Mouse (Mus musculus): Measurements from ENCODE around the gene Otx2. TPM values are rescaled to one million over a fixed set of nuclear protein-coding genes. Genes with fewer than 3 reads are reported as not detected.

Gene Otx2
- polyA plus RNA-seq, 1 experiment = not detected

- H3K27me3 ChIP-seq (ENCODE audit: control insufficient read depth, insufficient read depth, low read length) = peaks cover 12% of the 10 kb centered on the region; the same call in 1 of the 2 replicates
- WGBS = 61% methylated on average over 4 of the region's 4 CpGs
- H3K4me1 ChIP-seq (ENCODE audit: control insufficient read depth, insufficient read depth, insufficient read length) = no peaks in the 10 kb centered on the region
- DNase-seq (ENCODE audit: low read depth in 1 of 2, low spot score in 2 of 2) = no peak
- H3K4me3 ChIP-seq (ENCODE audit: extremely low read depth, insufficient read depth, insufficient read length) = no peak overlapping the region
- no peaks in the 10 kb centered on the region for H3K36me3 ChIP-seq (ENCODE audit: control insufficient read depth, insufficient read depth, low read length)
- no peak overlapping the region for H3K27ac ChIP-seq (ENCODE audit: insufficient read depth, low read length)
- no peak for TF ChIP-seq CTCF (IDR thresholded peaks at IDR 0.05; ENCODE audit: extremely low read depth, insufficient read depth, insufficient read length, insufficient replicate concordance)
Observed at GRCm38 (mm10) chr14:48660593-48660992, 13.0 kb downstream of the Otx2 start.

DNA sequence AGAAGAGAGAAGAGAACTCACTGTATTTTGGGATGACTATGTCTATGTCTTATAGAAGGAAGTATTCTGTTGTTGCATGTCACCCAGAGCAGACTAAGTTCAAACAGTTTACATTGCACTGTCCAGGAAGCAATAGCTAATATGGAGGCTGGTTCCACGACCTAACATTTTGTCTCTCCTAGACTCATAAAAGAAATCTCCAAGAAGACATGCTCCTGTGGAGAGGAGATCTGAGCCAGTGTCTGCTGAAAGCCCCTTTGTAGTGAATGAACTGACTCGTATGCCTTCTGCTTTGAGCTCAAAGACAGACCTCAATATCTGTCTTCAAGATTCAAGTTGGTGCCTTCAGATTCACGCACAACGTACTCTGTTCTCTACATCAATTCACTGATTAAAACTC is 14.0 kb downstream of the Otx2 start:
- Histone ChIP-seq H3K4me1 (ENCODE audit: control insufficient read depth, insufficient read depth, insufficient read length) (no peaks in the 10 kb centered on the region), H3K36me3 (ENCODE audit: control insufficient read depth, insufficient read depth, low read length) (no peaks in the 10 kb centered on the region), H3K4me3 (ENCODE audit: extremely low read depth, insufficient read depth, insufficient read length) (no peak overlapping the region), H3K27ac (ENCODE audit: insufficient read depth, low read length) (no peak overlapping the region), H3K27me3 (ENCODE audit: control insufficient read depth, insufficient read depth, low read length) (peaks cover 16% of the 10 kb centered on the region; the same call in 1 of the 2 replicates)
- no peak for DNase-seq (ENCODE audit: low read depth in 1 of 2, low spot score in 2 of 2)
- no peak for TF ChIP-seq CTCF (IDR thresholded peaks at IDR 0.05; ENCODE audit: extremely low read depth, insufficient read depth, insufficient read length, insufficient replicate concordance)
- TF ChIP-seq POLR2A (IDR thresholded peaks at IDR 0.05; ENCODE audit: low read depth, low read length) = no peak
- 63% methylated on average over 4 of the region's 4 CpGs for WGBS

DNA sequence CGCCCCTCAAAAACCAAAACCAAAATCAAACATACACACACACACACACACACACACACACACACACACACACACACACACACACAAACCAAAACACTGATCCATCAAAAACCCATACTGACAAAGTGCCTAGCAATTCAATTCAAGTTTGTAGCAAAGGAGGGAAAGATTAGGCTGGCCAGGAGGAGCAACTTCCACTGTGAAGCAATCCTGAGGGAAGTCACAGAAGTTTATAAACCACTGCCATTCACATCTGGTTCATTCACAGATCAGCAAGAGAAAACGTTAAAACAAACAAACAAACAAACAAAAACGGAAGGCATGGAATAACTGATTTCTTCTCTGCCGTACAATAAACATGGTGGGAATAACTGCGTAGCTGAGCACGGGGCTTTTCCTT is 16.4 kb downstream of the Otx2 start:
- H3K27ac ChIP-seq (ENCODE audit: insufficient read depth, low read length) = no peak overlapping the region
- H3K4me3 ChIP-seq (ENCODE audit: extremely low read depth, insufficient read depth, insufficient read length) = no peak overlapping the region
- H3K36me3 ChIP-seq (ENCODE audit: control insufficient read depth, insufficient read depth, low read length) = no peaks in the 10 kb centered on the region
- WGBS = 62% methylated on average over 6 of the region's 6 CpGs
- TF ChIP-seq POLR2A (IDR thresholded peaks at IDR 0.05; ENCODE audit: low read depth, low read length) (no peak), CTCF (IDR thresholded peaks at IDR 0.05; ENCODE audit: extremely low read depth, insufficient read depth, insufficient read length, insufficient replicate concordance) (no peak)
- no peak for DNase-seq (ENCODE audit: low read depth in 1 of 2, low spot score in 2 of 2)
- H3K27me3 ChIP-seq (ENCODE audit: control insufficient read depth, insufficient read depth, low read length) = peaks cover 11% of the 10 kb centered on the region; the same call in 1 of the 2 replicates
- no peaks in the 10 kb centered on the region for H3K4me1 ChIP-seq (ENCODE audit: control insufficient read depth, insufficient read depth, insufficient read length)

DNA sequence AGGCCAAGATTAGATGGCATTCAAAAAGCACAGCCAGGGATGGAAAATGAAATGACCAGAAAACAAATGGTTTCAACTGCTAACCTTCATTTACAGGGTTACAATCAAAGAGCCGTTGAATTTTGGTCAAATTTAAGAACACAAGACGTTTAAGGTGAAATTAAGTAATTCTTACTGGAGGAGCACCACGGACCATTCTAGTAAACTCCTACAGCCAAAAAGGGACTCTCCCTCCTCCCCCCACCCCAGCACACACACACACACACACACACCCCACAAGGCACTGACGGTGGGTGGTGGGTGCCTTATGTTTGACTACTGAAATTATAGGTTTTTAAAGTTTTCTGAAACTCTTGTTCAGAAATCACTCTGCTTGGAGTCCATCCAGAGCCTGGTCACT is 16.9 kb downstream of the Otx2 start:
- TF ChIP-seq CTCF (IDR thresholded peaks at IDR 0.05; ENCODE audit: extremely low read depth, insufficient read depth, insufficient read length, insufficient replicate concordance) (no peak), POLR2A (IDR thresholded peaks at IDR 0.05; ENCODE audit: low read depth, low read length) (no peak)
- no peak overlapping the region for H3K27ac ChIP-seq (ENCODE audit: insufficient read depth, low read length)
- H3K27me3 ChIP-seq (ENCODE audit: control insufficient read depth, insufficient read depth, low read length) = peaks cover 9% of the 10 kb centered on the region; the same call in 1 of the 2 replicates
- no peak for DNase-seq (ENCODE audit: low read depth in 1 of 2, low spot score in 2 of 2)
- H3K4me1 ChIP-seq (ENCODE audit: control insufficient read depth, insufficient read depth, insufficient read length) = no peaks in the 10 kb centered on the region
- no peaks in the 10 kb centered on the region for H3K36me3 ChIP-seq (ENCODE audit: control insufficient read depth, insufficient read depth, low read length)
- no peak overlapping the region for H3K4me3 ChIP-seq (ENCODE audit: extremely low read depth, insufficient read depth, insufficient read length)
- WGBS = 51% methylated on average over 4 of the region's 4 CpGs

- no peak for TF ChIP-seq POLR2A (IDR thresholded peaks at IDR 0.05; ENCODE audit: low read depth, low read length)
- Histone ChIP-seq H3K27ac (ENCODE audit: insufficient read depth, low read length) (no peak overlapping the region), H3K4me3 (ENCODE audit: extremely low read depth, insufficient read depth, insufficient read length) (no peak overlapping the region), H3K36me3 (ENCODE audit: control insufficient read depth, insufficient read depth, low read length) (no peaks in the 10 kb centered on the region), H3K4me1 (ENCODE audit: control insufficient read depth, insufficient read depth, insufficient read length) (no peaks in the 10 kb centered on the region), H3K27me3 (ENCODE audit: control insufficient read depth, insufficient read depth, low read length) (peaks cover 10% of the 10 kb centered on the region)
- 10% methylated on average over 21 of the region's 21 CpGs for WGBS
- DNase-seq (ENCODE audit: low read depth in 1 of 2, low spot score in 2 of 2) = no peak
Observed at GRCm38 (mm10) chr14:48655792-48656550, 17.6 kb downstream of the Otx2 start.

GRCm38 (mm10) chr14:48655073-48655791 is 18.4 kb downstream of the Otx2 start:
- H3K27ac ChIP-seq (ENCODE audit: insufficient read depth, low read length) = no peak overlapping the region
- no peaks in the 10 kb centered on the region for H3K36me3 ChIP-seq (ENCODE audit: control insufficient read depth, insufficient read depth, low read length)
- no peak for TF ChIP-seq POLR2A (IDR thresholded peaks at IDR 0.05; ENCODE audit: low read depth, low read length)
- TF ChIP-seq CTCF (IDR thresholded peaks at IDR 0.05; ENCODE audit: extremely low read depth, insufficient read depth, insufficient read length, insufficient replicate concordance) = no peak
- 5% methylated on average over 33 of the region's 33 CpGs for WGBS
- peaks cover 10% of the 10 kb centered on the region for H3K27me3 ChIP-seq (ENCODE audit: control insufficient read depth, insufficient read depth, low read length)
- no peak overlapping the region for H3K4me3 ChIP-seq (ENCODE audit: extremely low read depth, insufficient read depth, insufficient read length)
- no peak for DNase-seq (ENCODE audit: low read depth in 1 of 2, low spot score in 2 of 2)
- H3K4me1 ChIP-seq (ENCODE audit: control insufficient read depth, insufficient read depth, insufficient read length) = no peaks in the 10 kb centered on the region

GRCm38 (mm10) chr14:48654551-48655072 is 19.0 kb downstream of the Otx2 start:
- Histone ChIP-seq H3K4me3 (ENCODE audit: extremely low read depth, insufficient read depth, insufficient read length) (no peak overlapping the region), H3K4me1 (ENCODE audit: control insufficient read depth, insufficient read depth, insufficient read length) (no peaks in the 10 kb centered on the region), H3K27me3 (ENCODE audit: control insufficient read depth, insufficient read depth, low read length) (peaks cover 10% of the 10 kb centered on the region), H3K36me3 (ENCODE audit: control insufficient read depth, insufficient read depth, low read length) (no peaks in the 10 kb centered on the region), H3K27ac (ENCODE audit: insufficient read depth, low read length) (no peak overlapping the region)
- no peak for DNase-seq (ENCODE audit: low read depth in 1 of 2, low spot score in 2 of 2)
- TF ChIP-seq CTCF (IDR thresholded peaks at IDR 0.05; ENCODE audit: extremely low read depth, insufficient read depth, insufficient read length, insufficient replicate concordance) (no peak), POLR2A (IDR thresholded peaks at IDR 0.05; ENCODE audit: low read depth, low read length) (no peak)
- WGBS = 11% methylated on average over 20 of the region's 20 CpGs
